Mouse (Mus musculus): Measurements from ENCODE around the gene Nptxr. TPM values are rescaled to one million over a fixed set of nuclear protein-coding genes. Genes with fewer than 3 reads are reported as not detected.
A peak's percentile ranks its signal among the peaks of the same experiment; 100 is the strongest.

The Nptxr gene
- polyA plus RNA-seq, 1 experiment from 2014 or later = 1.3 TPM

GRCm38 (mm10) chr15:79834130-79834880 is 29.7 kb upstream of the Nptxr start, which contains the start of the genes Npcd and Cbx6:
TSS of gene Npcd (minus strand) at chr15:79834237.
TSS of gene Cbx6 (minus strand) at chr15:79834688.
- ATAC-seq (ENCODE audit: insufficient number of reproducible peaks, insufficient read depth, low FRiP score, low read depth) = peak; percentile 85
- Histone ChIP-seq H3K9ac (ENCODE audit: low read length) (peak within 1 kb of the TSS; percentile 96), H3K4me2 (ENCODE audit: low read length) (peak within 1 kb of the TSS; percentile 80), H3K4me1 (ENCODE audit: control insufficient read depth in 2 of 2, insufficient read depth in 2 of 2, low read length in 2 of 2) (peaks cover 14 to 27% of the 10 kb centered on the region in 2 experiments), H3K9me3 (ENCODE audit: control insufficient read depth, low read length) (no peaks in the 10 kb centered on the region), H3K4me3 (ENCODE audit: control insufficient read depth in 1 of 2, insufficient read depth in 1 of 2, low read depth in 1 of 2, low read length in 2 of 2) (peak within 1 kb of the TSS; percentile 82 to 92), H3K27ac (replicated peaks in 1 of 2; ENCODE audit: control insufficient read depth in 1 of 2, insufficient read depth in 1 of 2, low read depth in 2 of 2, low read length in 2 of 2) (peak within 1 kb of the TSS; percentile 91 to 94), H3K27me3 (ENCODE audit: control insufficient read depth, insufficient read depth, low read length) (no peaks in the 10 kb centered on the region), H3K36me3 (ENCODE audit: control insufficient read depth, insufficient read depth, low read length) (peaks cover 7% of the 10 kb centered on the region)
- WGBS = 2% methylated on average over 54 of the region's 58 CpGs

- peak overlapping the region; percentile 82 to 92 for H3K4me3 ChIP-seq (ENCODE audit: control insufficient read depth in 1 of 2, insufficient read depth in 1 of 2, low read depth in 1 of 2, low read length in 2 of 2)
- H3K27ac ChIP-seq (replicated peaks in 1 of 2; ENCODE audit: control insufficient read depth in 1 of 2, insufficient read depth in 1 of 2, low read depth in 2 of 2, low read length in 2 of 2) = peak overlapping the region; percentile 91 to 94
- peak overlapping the region; percentile 80 for H3K4me2 ChIP-seq (ENCODE audit: low read length)
- under 1% methylated on average over 41 of the region's 41 CpGs for WGBS
- peak overlapping the region; percentile 96 for H3K9ac ChIP-seq (ENCODE audit: low read length)
- ATAC-seq (ENCODE audit: insufficient number of reproducible peaks, insufficient read depth, low FRiP score, low read depth) = peak; percentile 15; the same call in 1 of the 2 replicates
- no peaks in the 10 kb centered on the region for H3K9me3 ChIP-seq (ENCODE audit: control insufficient read depth, low read length)
- H3K27me3 ChIP-seq (ENCODE audit: control insufficient read depth, insufficient read depth, low read length) = no peaks in the 10 kb centered on the region
- H3K4me1 ChIP-seq (ENCODE audit: control insufficient read depth in 2 of 2, insufficient read depth in 2 of 2, low read length in 2 of 2) = peaks cover 14 to 33% of the 10 kb centered on the region in 2 experiments
- peaks cover 12% of the 10 kb centered on the region for H3K36me3 ChIP-seq (ENCODE audit: control insufficient read depth, insufficient read depth, low read length)
Observed at GRCm38 (mm10) chr15:79833251-79834050, 28.9 kb upstream of the Nptxr start.

GRCm38 (mm10) chr15:79832064-79832900 is 27.7 kb upstream of the Nptxr start:
- Histone ChIP-seq H3K4me3 (ENCODE audit: control insufficient read depth in 1 of 2, insufficient read depth in 1 of 2, low read depth in 1 of 2, low read length in 2 of 2) (peak overlapping the region; percentile 82 to 92), H3K9ac (ENCODE audit: low read length) (peak overlapping the region; percentile 96), H3K27me3 (ENCODE audit: control insufficient read depth, insufficient read depth, low read length) (no peaks in the 10 kb centered on the region), H3K4me2 (ENCODE audit: low read length) (peak overlapping the region; percentile 80), H3K4me1 (ENCODE audit: control insufficient read depth in 2 of 2, insufficient read depth in 2 of 2, low read length in 2 of 2) (peaks cover 14 to 37% of the 10 kb centered on the region in 2 experiments), H3K27ac (replicated peaks in 1 of 2; ENCODE audit: control insufficient read depth in 1 of 2, insufficient read depth in 1 of 2, low read depth in 2 of 2, low read length in 2 of 2) (peak overlapping the region; percentile 91 to 94), H3K9me3 (ENCODE audit: control insufficient read depth, low read length) (no peaks in the 10 kb centered on the region), H3K36me3 (ENCODE audit: control insufficient read depth, insufficient read depth, low read length) (peaks cover 24% of the 10 kb centered on the region)
- WGBS = 30% methylated on average over 18 of the region's 18 CpGs
- ATAC-seq (ENCODE audit: insufficient number of reproducible peaks, insufficient read depth, low FRiP score, low read depth) = no peak

GRCm38 (mm10) chr15:79830388-79830787 is 25.8 kb upstream of the Nptxr start:
- Histone ChIP-seq H3K4me3 (ENCODE audit: control insufficient read depth in 1 of 2, insufficient read depth in 1 of 2, low read depth in 1 of 2, low read length in 2 of 2) (no peak overlapping the region), H3K4me2 (ENCODE audit: low read length) (no peak overlapping the region), H3K27ac (replicated peaks in 1 of 2; ENCODE audit: control insufficient read depth in 1 of 2, insufficient read depth in 1 of 2, low read depth in 2 of 2, low read length in 2 of 2) (no peak overlapping the region), H3K27me3 (ENCODE audit: control insufficient read depth, insufficient read depth, low read length) (no peaks in the 10 kb centered on the region), H3K36me3 (ENCODE audit: control insufficient read depth, insufficient read depth, low read length) (peaks cover 39% of the 10 kb centered on the region), H3K4me1 (ENCODE audit: control insufficient read depth in 2 of 2, insufficient read depth in 2 of 2, low read length in 2 of 2) (peaks cover 14 to 37% of the 10 kb centered on the region in 2 experiments), H3K9ac (ENCODE audit: low read length) (no peak overlapping the region), H3K9me3 (ENCODE audit: control insufficient read depth, low read length) (no peaks in the 10 kb centered on the region)
- 13% methylated on average over 4 of the region's 4 CpGs for WGBS
- no peak for ATAC-seq (ENCODE audit: insufficient number of reproducible peaks, insufficient read depth, low FRiP score, low read depth)

- Histone ChIP-seq H3K9ac (ENCODE audit: low read length) (no peak overlapping the region), H3K4me1 (ENCODE audit: control insufficient read depth in 2 of 2, insufficient read depth in 2 of 2, low read length in 2 of 2) (peaks cover 10 to 31% of the 10 kb centered on the region in 2 experiments), H3K27me3 (ENCODE audit: control insufficient read depth, insufficient read depth, low read length) (no peaks in the 10 kb centered on the region), H3K9me3 (ENCODE audit: control insufficient read depth, low read length) (no peaks in the 10 kb centered on the region), H3K4me2 (ENCODE audit: low read length) (no peak overlapping the region), H3K36me3 (ENCODE audit: control insufficient read depth, insufficient read depth, low read length) (peaks cover 41% of the 10 kb centered on the region), H3K4me3 (ENCODE audit: control insufficient read depth in 1 of 2, insufficient read depth in 1 of 2, low read depth in 1 of 2, low read length in 2 of 2) (no peak overlapping the region), H3K27ac (replicated peaks in 1 of 2; ENCODE audit: control insufficient read depth in 1 of 2, insufficient read depth in 1 of 2, low read depth in 2 of 2, low read length in 2 of 2) (no peak overlapping the region)
- WGBS = 90% methylated on average over 5 of the region's 5 CpGs
- no peak for ATAC-seq (ENCODE audit: insufficient number of reproducible peaks, insufficient read depth, low FRiP score, low read depth)
Observed at GRCm38 (mm10) chr15:79829431-79829830, 24.9 kb upstream of the Nptxr start.

GRCm38 (mm10) chr15:79828366-79829035 is 23.9 kb upstream of the Nptxr start:
- Histone ChIP-seq H3K4me1 (ENCODE audit: control insufficient read depth in 2 of 2, insufficient read depth in 2 of 2, low read length in 2 of 2) (peaks cover 11 to 34% of the 10 kb centered on the region in 2 experiments), H3K36me3 (ENCODE audit: control insufficient read depth, insufficient read depth, low read length) (peaks cover 43% of the 10 kb centered on the region), H3K4me2 (ENCODE audit: low read length) (peak overlapping the region; percentile 36), H3K27ac (replicated peaks in 1 of 2; ENCODE audit: control insufficient read depth in 1 of 2, insufficient read depth in 1 of 2, low read depth in 2 of 2, low read length in 2 of 2) (no peak overlapping the region), H3K4me3 (ENCODE audit: control insufficient read depth in 1 of 2, insufficient read depth in 1 of 2, low read depth in 1 of 2, low read length in 2 of 2) (peak overlapping the region in 1 of 2 experiments; percentile 3; a peak in 1 of 4 replicates), H3K9me3 (ENCODE audit: control insufficient read depth, low read length) (no peaks in the 10 kb centered on the region), H3K9ac (ENCODE audit: low read length) (no peak overlapping the region; the same call in 1 of the 2 replicates), H3K27me3 (ENCODE audit: control insufficient read depth, insufficient read depth, low read length) (no peaks in the 10 kb centered on the region)
- WGBS = 51% methylated on average over 46 of the region's 46 CpGs
- no peak for ATAC-seq (ENCODE audit: insufficient number of reproducible peaks, insufficient read depth, low FRiP score, low read depth)

All from heart, embryonic 14.5 days (tissue).